ENCODE assay signal across 26 mouse cellular contexts in the genomic region with DNA sequence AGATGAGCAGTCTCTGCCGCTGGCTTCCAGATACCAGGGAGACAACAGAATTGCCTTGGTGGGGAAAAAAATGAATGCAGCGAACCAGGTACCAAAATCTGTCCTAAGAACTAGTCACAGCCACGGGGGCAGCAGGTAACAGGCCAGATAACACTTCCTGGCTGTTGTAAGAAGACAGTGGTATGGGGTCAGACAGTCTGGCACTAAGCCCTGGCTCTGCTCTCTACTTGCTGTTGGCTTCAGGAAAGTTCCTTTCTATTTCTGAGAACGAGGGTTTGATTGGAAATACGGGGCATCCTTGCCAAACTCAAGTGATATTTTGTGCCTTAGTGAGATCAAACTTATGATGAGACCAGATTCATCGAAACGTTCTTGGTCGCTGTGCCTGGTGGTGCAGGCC.
DNase-seq lines count a peak whose midpoint lies in the region; ATAC-seq lines count a peak whose summit lies in the region.
"Had no signal": no experiment of that assay in that cellular context is flagged by ENCODE, and none has a peak within 500 bp of the region (broad histone marks: within the 10 kb centered on the region; RNA-seq: fewer than 3 reads in every experiment).

No protein-coding gene starts in this region.

- ATAC-seq in hindbrain, embryonic 14.5 days (ENCODE audit: low FRiP score) = no peak
- ATAC-seq: activated CD4-positive, CD25-positive, alpha-beta regulatory T cell, adult 4 months; CD4-positive, CD25-positive, alpha-beta regulatory T cell, adult 4 months; forebrain, embryonic 14.5 days; forebrain, embryonic 16.5 days; Patski had no signal

- 71% methylated on average over 8 of the region's 8 CpGs for WGBS in hindbrain, embryonic 10.5 days
- 66% methylated on average over 8 of the region's 8 CpGs for WGBS in hindbrain, embryonic 14.5 days
- 73% methylated on average over 8 of the region's 8 CpGs for WGBS in embryonic facial prominence, embryonic 10.5 days

- peaks cover 34% of the 10 kb centered on the region for H3K4me1 ChIP-seq in hindbrain, embryonic 10.5 days (replicated peaks)
- H3K4me1 ChIP-seq in hindbrain, embryonic 14.5 days (replicated peaks; ENCODE audit: control insufficient read depth, insufficient read depth, low read length) = no peaks in the 10 kb centered on the region
- H3K4me1 ChIP-seq in embryonic facial prominence, embryonic 10.5 days = peaks cover 42% of the 10 kb centered on the region

- no peak overlapping the region for H3K4me3 ChIP-seq in hindbrain, embryonic 10.5 days
- H3K4me3 ChIP-seq in hindbrain, embryonic 14.5 days (replicated peaks; ENCODE audit: low read length) = no peak overlapping the region
- no peak overlapping the region for H3K4me3 ChIP-seq in embryonic facial prominence, embryonic 10.5 days
- H3K4me3 ChIP-seq: embryonic facial prominence, embryonic 13.5 days; embryonic facial prominence, embryonic 15.5 days; erythroblast, embryonic 14.5 days; forebrain, embryonic 10.5 days; forebrain, embryonic 12.5 days had no signal

- H3K9ac ChIP-seq in hindbrain, embryonic 14.5 days = no peak overlapping the region
- H3K9ac ChIP-seq: embryonic facial prominence, embryonic 13.5 days; embryonic facial prominence, embryonic 15.5 days; forebrain, embryonic 12.5 days had no signal

- no peaks in the 10 kb centered on the region for H3K9me3 ChIP-seq in hindbrain, embryonic 10.5 days
- no peaks in the 10 kb centered on the region for H3K9me3 ChIP-seq in hindbrain, embryonic 14.5 days (ENCODE audit: control insufficient read depth, low read length)
- H3K9me3 ChIP-seq in embryonic facial prominence, embryonic 10.5 days = no peaks in the 10 kb centered on the region
- H3K9me3 ChIP-seq: embryonic facial prominence, embryonic 13.5 days; embryonic facial prominence, embryonic 15.5 days; forebrain, embryonic 10.5 days; forebrain, embryonic 12.5 days had no signal

- intact Hi-C loops in left cerebral cortex, postnatal 4 days (cut with DNase I) = loop anchor here (10.0 kb wide), 1 partner anchor 265 kb away; no protein-coding TSS in a partner anchor

- peak; percentile 69 to 72 for DNase-seq in cerebellum, postnatal 10 days
- no peak for DNase-seq in cerebellum, postnatal 36 days
- DNase-seq in hindbrain, embryonic 10.5 days (ENCODE audit: low spot score) = no peak
- DNase-seq in hindbrain, embryonic 14.5 days (ENCODE audit: low spot score) = no peak
- DNase-seq in left cerebral cortex, postnatal 4 days = peak; percentile 25
- DNase-seq in left cerebral cortex, adult 8-10 months (ENCODE audit: low spot score in 2 of 2) = no peak
- DNase-seq in embryonic facial prominence, embryonic 10.5 days (ENCODE audit: low spot score) = no peak
- DNase-seq: adrenal gland, adult 8-10 months; adrenal gland, postnatal 14 days; adrenal gland, postnatal 36 days; B cell, adult 2 months; cerebellum, adult 18-20 months; cerebellum, adult 8-10 months; cerebellum, adult 9-11 months had no signal

- H3K4me2 ChIP-seq in hindbrain, embryonic 14.5 days (replicated peaks) = no peak overlapping the region
- H3K4me2 ChIP-seq: embryonic facial prominence, embryonic 13.5 days; embryonic facial prominence, embryonic 15.5 days; forebrain, embryonic 12.5 days had no signal

- peaks cover 8% of the 10 kb centered on the region; the same call in 1 of the 2 replicates for H3K27me3 ChIP-seq in hindbrain, embryonic 10.5 days (ENCODE audit: insufficient read depth, poor library complexity, severe bottlenecking)
- H3K27me3 ChIP-seq in hindbrain, embryonic 14.5 days (ENCODE audit: control insufficient read depth, insufficient read depth, low read length) = no peaks in the 10 kb centered on the region
- 0 out of 2 replicates have a peak, but pooled peaks cover 2% of the 10 kb centered on the region for H3K27me3 ChIP-seq in embryonic facial prominence, embryonic 10.5 days (replicated peaks; ENCODE audit: low read depth, poor library complexity, severe bottlenecking)
- H3K27me3 ChIP-seq: CH12.LX; embryonic facial prominence, embryonic 13.5 days; embryonic facial prominence, embryonic 15.5 days; forebrain, embryonic 12.5 days; Patski had no signal

- no peaks in the 10 kb centered on the region for H3K36me3 ChIP-seq in hindbrain, embryonic 10.5 days
- H3K36me3 ChIP-seq in hindbrain, embryonic 14.5 days (replicated peaks; ENCODE audit: control insufficient read depth, insufficient read depth) = no peaks in the 10 kb centered on the region
- no peaks in the 10 kb centered on the region for H3K36me3 ChIP-seq in embryonic facial prominence, embryonic 10.5 days (replicated peaks)
- H3K36me3 ChIP-seq: embryonic facial prominence, embryonic 13.5 days; embryonic facial prominence, embryonic 15.5 days; forebrain, embryonic 10.5 days; forebrain, embryonic 12.5 days; G1E had no signal

- peak overlapping the region; percentile 57; the same call in 1 of the 2 replicates for H3K27ac ChIP-seq in hindbrain, embryonic 10.5 days
- no peak overlapping the region for H3K27ac ChIP-seq in hindbrain, embryonic 14.5 days
- H3K27ac ChIP-seq in embryonic facial prominence, embryonic 10.5 days (replicated peaks) = peak overlapping the region; percentile 72
- H3K27ac ChIP-seq: embryonic facial prominence, embryonic 13.5 days; embryonic facial prominence, embryonic 15.5 days; forebrain, embryonic 10.5 days; forebrain, embryonic 12.5 days had no signal

Comparison
In these comparisons a context has a peak if more than half of its experiments do, and no peak if none do; other contexts are left out.
1. DNase-seq: peak in cerebellum, postnatal 10 days (2 of 2) and left cerebral cortex, postnatal 4 days (single experiment); none in cerebellum, postnatal 36 days (0 of 2), hindbrain, embryonic 10.5 days (single experiment), hindbrain, embryonic 14.5 days (single experiment), left cerebral cortex, adult 8-10 months (0 of 2) and embryonic facial prominence, embryonic 10.5 days (single experiment).